Mouse (Mus musculus) megakaryocyte, embryonic 14.5 days (primary cell): ENCODE data around the gene Cacna1b.

Experiments used
- FLI1 ChIP-seq: IDR thresholded peaks from 2 replicates; pipeline ENCODE4 v1.6.1; 2012; ENCODE audit warnings: low read length, inconsistent platforms, mixed read lengths
- GATA1 ChIP-seq: IDR thresholded peaks from 3 replicates; pipeline ENCODE4 v1.6.1; 2012; ENCODE audit warnings: mixed read lengths, low read length, inconsistent platforms, borderline replicate concordance

DNA sequence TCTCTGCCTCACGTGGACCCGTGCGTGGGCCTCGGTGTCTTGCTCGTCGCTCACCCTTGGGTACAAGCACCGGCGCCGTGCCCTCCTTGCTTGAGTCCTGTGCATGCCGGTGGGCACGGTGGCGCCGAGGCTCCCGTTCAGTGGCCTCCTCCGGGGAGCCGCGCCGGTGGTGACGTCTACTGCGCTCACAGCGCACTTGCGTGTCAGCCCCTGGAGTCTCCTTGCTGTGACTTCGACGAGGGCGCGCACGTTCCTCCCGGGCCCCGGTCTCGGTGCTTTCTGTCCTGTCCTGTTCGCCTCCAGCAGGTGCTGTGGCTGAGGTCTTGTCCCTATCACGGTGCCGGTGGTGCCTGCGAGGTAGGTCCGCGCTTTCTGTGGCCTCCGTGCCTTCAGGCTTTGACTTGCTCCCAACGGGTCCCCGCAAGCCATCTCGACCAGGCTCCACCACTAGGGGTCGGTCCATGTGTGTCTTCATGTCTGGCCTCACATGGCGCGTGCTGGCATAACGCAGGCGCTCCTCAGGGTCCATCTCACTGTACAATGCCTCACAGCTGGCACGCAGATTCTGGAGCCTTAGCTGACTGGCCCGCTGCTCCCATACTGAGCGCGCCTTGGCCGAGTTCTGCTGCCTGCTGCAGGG lies 83.8 kb downstream of the Cacna1b start:
- TF ChIP-seq FLI1 (no peak), GATA1 (no peak)
